Mouse (Mus musculus): ENCODE measurements around the gene Zcwpw1.
"Not testable (repeated sequence)": the region's sequence is repeated elsewhere in the genome, so short reads cannot be mapped to it uniquely, and the experiment has no call there.

Gene Zcwpw1

DNA sequence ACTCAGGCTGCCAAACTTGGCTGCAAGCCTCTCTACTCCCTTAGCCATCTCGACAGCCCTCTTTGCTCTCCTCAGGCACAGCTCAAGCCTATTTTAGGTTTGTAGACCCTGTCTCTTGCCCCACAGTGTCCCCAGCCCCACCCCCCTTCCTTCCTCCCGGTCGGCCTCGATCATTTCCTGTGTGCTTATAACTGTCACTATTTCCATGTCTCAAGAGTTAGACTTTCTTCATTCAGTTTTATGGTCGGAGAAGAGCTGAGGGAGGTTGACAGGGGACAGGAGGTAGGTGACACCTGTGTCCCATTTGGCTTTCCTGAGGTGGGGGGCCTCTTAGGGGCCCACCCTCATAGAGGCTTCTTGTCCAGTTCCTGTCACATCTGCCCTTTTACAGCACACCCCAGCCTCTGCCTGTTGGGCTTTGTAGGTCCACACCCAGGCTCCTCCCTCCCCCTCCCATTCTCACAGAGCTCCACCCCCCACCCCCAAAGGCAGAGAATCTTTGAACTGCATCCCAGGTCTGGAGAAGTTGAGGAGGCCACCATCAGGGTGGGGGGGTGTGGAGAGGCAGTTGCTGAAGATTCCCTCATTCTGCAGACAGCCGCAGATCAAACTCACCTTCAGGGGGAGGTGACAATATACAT is 38.3 kb upstream of the Zcwpw1 start:
- Histone ChIP-seq H3K27me3 (ENCODE audit: control insufficient read depth, insufficient read depth, low read length, poor library complexity, severe bottlenecking) (no peaks in the 10 kb centered on the region), H3K36me3 (ENCODE audit: control insufficient read depth, insufficient read depth, low read length, poor library complexity, severe bottlenecking) (peaks cover 7% of the 10 kb centered on the region)
- DNase-seq (ENCODE audit: low read depth, low spot score): peak; percentile 41

DNA sequence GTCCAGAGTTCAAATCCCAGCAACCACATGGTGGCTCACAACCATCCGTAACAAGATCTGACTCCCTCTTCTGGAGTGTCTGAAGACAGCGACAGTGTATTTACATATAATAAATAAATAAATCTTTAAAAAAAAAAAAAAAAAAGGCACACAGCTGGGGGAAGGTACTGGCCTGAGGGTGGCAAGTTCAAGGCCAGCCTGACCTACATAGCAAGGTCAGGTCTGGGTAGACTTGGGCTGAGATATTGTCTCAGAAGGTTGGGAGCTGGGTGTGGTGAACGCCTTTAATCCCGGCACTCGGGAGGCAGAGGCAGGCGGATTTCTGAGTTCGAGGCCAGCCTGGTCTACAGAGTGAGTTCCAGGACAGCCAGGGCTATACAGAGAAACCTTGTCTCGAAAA is 37.4 kb upstream of the Zcwpw1 start:
- not testable (repeated sequence) for H3K27me3 ChIP-seq (ENCODE audit: control insufficient read depth, insufficient read depth, low read length, poor library complexity, severe bottlenecking); DNase-seq (ENCODE audit: low read depth, low spot score); H3K36me3 ChIP-seq (ENCODE audit: control insufficient read depth, insufficient read depth, low read length, poor library complexity, severe bottlenecking)

DNA sequence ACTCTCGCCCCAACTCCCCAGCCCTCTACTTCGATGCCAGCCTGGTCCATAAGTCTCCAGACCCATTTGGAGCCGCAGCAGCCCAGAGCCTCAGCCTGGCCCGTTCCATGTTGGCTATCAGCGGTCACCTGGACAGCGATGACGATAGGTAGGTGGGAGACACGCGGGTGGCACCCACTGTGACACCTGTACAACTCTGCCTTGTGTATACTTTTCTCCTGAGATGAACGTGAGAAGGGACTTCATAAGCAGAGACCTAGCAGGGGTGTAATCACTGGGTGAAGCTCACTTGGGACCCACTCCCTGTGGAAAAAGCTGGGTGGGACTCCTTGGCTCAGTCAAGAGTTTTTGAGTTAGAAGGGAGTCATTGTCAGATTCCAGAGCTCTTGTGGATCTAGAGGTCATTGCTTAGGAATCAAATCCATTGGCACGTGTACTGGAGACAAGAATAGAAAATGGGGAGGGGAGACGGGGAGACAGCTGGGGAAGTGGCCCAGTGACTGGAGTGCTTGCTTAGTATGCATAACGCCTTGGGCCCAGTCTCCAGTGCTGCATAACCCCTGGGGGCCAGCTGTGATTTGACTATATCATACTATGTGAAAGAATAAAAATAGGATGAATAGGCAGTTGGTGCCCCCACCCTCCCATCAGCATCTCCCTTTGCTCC is 36.2 kb upstream of the Zcwpw1 start:
- H3K27me3 ChIP-seq (ENCODE audit: control insufficient read depth, insufficient read depth, low read length, poor library complexity, severe bottlenecking): no peaks in the 10 kb centered on the region
- DNase-seq (ENCODE audit: low read depth, low spot score): no peak
- peaks cover 7% of the 10 kb centered on the region for H3K36me3 ChIP-seq (ENCODE audit: control insufficient read depth, insufficient read depth, low read length, poor library complexity, severe bottlenecking)

DNA sequence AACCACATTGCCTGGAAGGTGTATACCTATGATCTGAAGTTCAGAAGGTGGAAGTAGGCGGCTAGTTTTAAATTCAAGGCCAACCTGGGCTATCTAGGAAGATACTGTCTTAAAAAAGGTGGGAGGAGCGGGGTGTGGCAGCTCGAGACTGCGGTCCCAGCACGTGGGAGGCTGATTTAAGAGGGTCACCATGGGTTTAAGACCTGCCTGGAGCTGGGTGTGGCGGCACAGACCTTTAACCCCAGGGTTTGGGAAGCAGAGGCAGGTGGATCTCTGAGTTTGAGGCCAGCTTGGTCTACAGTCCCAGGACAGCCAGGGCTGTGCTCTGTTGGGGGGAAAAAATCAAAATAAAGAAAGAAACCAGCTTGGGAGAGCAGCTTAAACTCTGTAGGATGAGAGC is 35.6 kb upstream of the Zcwpw1 start:
- H3K36me3 ChIP-seq (ENCODE audit: control insufficient read depth, insufficient read depth, low read length, poor library complexity, severe bottlenecking): peaks cover 7% of the 10 kb centered on the region
- no peaks in the 10 kb centered on the region for H3K27me3 ChIP-seq (ENCODE audit: control insufficient read depth, insufficient read depth, low read length, poor library complexity, severe bottlenecking)
- no peak for DNase-seq (ENCODE audit: low read depth, low spot score)

DNA sequence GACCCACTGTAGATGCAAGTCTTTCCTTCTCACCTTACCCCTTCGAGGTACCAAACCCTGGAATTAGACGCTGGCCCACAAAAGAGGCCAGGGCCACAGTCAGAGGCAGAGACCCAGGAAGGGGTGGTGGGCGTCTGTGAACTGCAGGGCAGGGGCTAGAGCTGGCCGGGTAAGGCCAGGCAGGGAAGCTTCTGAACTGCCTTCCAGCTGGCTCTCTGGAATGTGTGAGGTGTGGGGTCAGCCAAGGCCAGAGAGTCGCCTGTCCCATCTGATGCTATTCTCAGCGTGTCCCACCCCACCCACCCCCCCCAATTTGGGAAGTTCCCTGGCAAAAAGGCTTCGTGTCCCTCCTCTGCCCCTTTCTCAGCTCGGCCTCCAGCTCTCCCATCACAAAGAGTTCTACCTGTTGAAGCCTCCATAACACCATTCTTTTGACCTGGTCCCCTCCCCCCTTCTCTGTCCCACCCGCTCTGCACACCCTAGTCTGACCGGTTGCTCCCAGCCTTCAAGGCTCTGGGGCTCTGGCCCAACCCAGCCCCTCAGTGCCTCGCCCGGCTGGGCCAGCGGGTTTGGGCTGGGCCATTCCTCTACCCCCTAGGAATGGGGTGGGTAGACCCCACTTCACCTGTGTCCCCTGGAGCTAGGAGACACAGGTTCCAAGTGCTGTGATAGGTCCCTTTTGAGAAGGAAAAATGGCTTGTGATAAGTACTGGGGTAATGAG is 34.3 kb upstream of the Zcwpw1 start:
- Histone ChIP-seq H3K36me3 (ENCODE audit: control insufficient read depth, insufficient read depth, low read length, poor library complexity, severe bottlenecking) (peaks cover 13% of the 10 kb centered on the region), H3K27me3 (ENCODE audit: control insufficient read depth, insufficient read depth, low read length, poor library complexity, severe bottlenecking) (no peaks in the 10 kb centered on the region)
- DNase-seq (ENCODE audit: low read depth, low spot score): no peak

DNA sequence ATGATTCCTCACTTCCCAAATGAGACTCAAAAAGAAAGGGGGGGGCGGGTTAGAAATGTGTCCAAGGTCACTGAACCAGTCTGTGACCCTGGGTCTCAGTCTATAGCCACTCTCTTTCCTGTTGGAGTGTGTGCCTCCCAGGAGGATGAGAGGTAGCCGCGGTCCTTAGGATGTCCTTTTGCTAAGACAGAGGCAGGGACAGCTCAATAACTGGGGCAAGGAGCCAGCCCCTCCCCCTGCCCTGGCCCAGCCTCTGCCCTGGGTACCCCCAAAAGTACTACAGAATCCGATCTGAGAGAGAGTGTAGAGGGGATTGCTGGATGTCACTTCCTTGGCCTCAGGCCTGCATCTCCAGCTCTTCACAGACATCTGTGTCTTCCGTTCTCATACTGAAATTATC is 32.2 kb upstream of the Zcwpw1 start:
- Histone ChIP-seq H3K27me3 (ENCODE audit: control insufficient read depth, insufficient read depth, low read length, poor library complexity, severe bottlenecking) (no peaks in the 10 kb centered on the region), H3K36me3 (ENCODE audit: control insufficient read depth, insufficient read depth, low read length, poor library complexity, severe bottlenecking) (peaks cover 22% of the 10 kb centered on the region)
- no peak for DNase-seq (ENCODE audit: low read depth, low spot score)

DNA sequence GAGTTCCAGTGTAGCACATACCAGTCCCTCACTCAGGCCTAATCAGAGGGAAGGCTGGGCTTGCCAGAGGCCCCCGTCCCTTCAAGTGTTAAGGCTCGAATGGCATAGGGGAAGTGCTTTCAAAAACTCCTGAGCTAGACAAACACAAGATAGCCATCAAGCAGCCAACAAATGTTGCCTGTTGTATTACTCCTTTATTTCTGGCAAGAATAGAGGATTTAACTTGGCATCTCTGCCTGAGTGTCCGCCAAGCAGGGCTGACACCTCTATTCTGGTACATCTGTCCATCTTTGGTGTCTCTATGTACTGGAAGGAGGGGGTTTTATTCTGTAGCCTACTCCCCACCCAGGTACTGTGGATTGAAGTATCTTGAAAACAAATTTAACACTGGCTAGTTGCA is 31.5 kb upstream of the Zcwpw1 start:
- peaks cover 20% of the 10 kb centered on the region for H3K36me3 ChIP-seq (ENCODE audit: control insufficient read depth, insufficient read depth, low read length, poor library complexity, severe bottlenecking)
- no peaks in the 10 kb centered on the region for H3K27me3 ChIP-seq (ENCODE audit: control insufficient read depth, insufficient read depth, low read length, poor library complexity, severe bottlenecking)
- DNase-seq (ENCODE audit: low read depth, low spot score): no peak

DNA sequence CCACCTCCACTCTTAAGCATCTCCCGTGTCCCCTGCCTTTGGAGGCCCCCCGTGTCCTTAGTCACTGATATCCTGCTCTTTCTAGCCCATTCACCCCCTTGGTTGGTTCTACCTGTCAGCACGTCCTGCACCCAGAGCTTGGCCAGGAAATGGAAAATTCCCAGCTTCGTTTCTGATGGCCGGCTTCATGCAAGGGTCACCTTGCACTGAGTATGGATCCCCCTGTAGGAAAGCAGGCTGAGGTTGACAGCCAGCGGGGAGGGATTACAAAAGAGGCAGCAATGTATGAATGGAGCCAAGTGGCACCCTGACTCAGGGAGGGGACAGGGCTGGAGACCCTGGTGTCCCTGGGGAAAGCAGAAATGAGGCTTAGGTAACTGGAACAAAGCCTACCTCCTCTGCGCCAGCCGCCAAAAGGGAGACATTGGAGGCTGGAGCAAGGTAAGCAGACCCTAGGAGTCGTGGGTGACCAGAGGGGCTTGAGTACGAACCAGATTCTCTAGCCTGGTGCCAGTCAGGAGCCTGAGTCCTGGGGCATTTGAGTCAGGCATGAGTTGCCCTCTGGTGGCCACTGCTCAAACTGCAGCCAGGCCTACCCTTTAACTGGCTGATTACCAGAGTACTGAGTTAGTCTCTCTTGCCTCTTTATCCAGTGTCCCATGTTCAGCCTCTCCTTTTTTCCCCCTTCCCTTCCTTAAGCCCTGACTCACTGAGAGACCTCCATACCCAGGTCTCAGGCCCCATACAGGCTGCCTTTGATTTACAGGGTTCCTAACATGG is 30.5 kb upstream of the Zcwpw1 start:
- peaks cover 17% of the 10 kb centered on the region for H3K36me3 ChIP-seq (ENCODE audit: control insufficient read depth, insufficient read depth, low read length, poor library complexity, severe bottlenecking)
- H3K27me3 ChIP-seq (ENCODE audit: control insufficient read depth, insufficient read depth, low read length, poor library complexity, severe bottlenecking): no peaks in the 10 kb centered on the region
- DNase-seq (ENCODE audit: low read depth, low spot score): peak; percentile 91

DNA sequence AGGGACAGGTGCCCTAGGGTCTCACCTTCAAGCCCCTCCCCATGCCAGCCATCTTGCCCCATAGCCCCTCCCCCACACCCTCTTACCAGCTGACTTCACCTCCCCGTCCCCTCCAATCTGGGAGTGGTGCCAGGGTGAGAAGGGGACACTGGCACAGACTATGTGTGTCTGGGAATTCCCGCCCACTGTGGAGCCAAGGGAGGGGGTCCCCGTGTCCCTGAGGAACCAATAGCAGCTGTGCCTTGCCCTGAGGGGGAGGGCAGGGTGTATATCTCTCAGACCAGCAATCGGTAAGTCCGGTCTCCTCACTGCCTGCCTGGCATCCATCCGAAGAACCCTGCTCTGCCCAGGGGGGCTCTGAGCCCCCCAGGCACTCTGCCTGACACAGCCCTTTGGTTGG is 29.7 kb upstream of the Zcwpw1 start:
- peaks cover 17% of the 10 kb centered on the region for H3K36me3 ChIP-seq (ENCODE audit: control insufficient read depth, insufficient read depth, low read length, poor library complexity, severe bottlenecking)
- DNase-seq (ENCODE audit: low read depth, low spot score): no peak
- H3K27me3 ChIP-seq (ENCODE audit: control insufficient read depth, insufficient read depth, low read length, poor library complexity, severe bottlenecking): no peaks in the 10 kb centered on the region

DNA sequence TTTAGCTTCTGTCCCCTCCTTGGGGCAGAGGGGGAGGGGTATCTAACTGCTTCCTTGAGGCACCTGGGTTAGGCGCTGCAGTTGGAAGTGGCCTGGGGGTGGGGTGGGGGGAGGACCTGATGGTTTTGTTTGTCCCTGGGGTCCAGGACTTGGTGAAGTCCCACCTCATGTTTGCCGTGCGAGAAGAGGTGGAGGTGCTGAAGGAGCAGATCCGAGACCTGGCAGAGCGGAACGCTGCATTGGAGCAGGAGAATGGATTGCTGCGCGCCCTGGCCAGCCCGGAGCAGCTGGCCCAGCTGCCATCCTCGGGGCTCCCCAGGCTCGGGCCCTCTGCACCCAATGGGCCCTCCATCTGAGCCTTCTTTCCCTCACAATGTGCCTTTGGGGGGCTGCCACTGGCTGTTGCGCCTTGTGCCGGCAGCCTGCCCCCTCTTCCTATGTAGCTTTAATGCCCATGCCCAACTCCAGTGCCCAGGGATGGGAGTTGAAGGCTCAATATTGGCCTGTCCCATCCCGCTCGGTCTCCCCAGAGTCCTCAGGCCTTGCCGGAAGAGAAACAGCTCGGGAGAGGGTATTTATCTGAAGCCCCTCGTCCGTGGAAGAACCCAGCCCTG is 28.6 kb upstream of the Zcwpw1 start:
- no peaks in the 10 kb centered on the region for H3K27me3 ChIP-seq (ENCODE audit: control insufficient read depth, insufficient read depth, low read length, poor library complexity, severe bottlenecking)
- H3K36me3 ChIP-seq (ENCODE audit: control insufficient read depth, insufficient read depth, low read length, poor library complexity, severe bottlenecking): peaks cover 15% of the 10 kb centered on the region
- no peak for DNase-seq (ENCODE audit: low read depth, low spot score)

DNA sequence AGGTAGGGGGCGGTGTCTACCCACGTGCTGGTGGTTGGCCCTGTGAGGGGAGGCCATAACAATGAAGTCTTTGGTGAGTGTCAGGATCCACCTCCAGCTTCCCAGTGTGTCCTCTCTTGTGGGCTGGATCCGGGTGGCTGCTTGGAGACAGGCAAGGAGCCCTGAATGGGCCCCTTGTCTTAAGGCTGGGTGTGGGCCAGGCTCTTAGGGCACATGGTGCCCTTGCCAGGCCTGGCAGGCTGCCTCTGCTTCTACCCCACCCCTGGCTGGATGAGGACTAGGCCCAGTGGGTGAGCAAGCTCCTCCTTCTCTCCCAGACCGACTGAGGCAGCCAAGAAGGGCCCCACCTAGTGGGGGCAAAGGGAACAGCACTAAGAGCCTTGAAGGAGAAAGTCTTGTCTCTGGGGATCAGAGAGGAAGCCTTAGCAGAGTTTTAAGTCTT is 27.6 kb upstream of the Zcwpw1 start:
- Histone ChIP-seq H3K27me3 (ENCODE audit: control insufficient read depth, insufficient read depth, low read length, poor library complexity, severe bottlenecking) (no peaks in the 10 kb centered on the region), H3K36me3 (ENCODE audit: control insufficient read depth, insufficient read depth, low read length, poor library complexity, severe bottlenecking) (peaks cover 15% of the 10 kb centered on the region)
- DNase-seq (ENCODE audit: low read depth, low spot score): peak; percentile 92

DNA sequence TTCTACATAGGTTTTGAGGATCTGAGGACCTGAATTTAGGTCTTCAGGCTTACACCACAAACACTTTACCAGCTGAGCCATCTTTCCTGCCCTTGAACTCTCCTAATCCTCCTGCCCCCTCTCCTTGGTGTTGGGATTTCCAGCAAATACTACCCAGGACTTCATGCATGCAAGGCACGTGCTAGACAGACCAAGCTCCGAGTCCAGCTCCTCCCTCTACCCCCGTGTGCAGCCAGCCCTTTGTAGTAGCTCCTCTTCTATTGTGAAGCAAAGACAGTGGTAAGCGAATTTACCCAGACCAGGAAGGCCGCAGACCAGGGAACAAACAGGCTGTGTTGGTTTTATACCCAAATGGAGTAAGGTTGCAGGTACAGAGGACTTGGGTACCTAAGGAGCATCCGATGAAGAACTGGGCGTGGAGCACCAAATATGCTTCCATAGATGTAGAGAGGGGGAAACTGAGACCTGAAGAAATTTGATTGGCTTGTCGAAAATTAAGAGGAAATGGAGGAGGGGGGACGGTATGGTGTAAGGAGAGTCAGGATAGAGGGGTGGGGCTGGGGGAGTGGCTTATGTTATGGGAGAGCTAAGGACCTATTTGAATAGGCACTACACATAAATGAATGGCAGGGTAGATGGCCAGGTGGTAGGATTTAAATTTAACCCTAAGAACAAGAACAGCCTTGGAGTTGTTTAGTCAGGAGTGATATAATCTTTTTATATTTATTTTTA is 22.8 kb upstream of the Zcwpw1 start:
- peaks cover 2% of the 10 kb centered on the region for H3K36me3 ChIP-seq (ENCODE audit: control insufficient read depth, insufficient read depth, low read length, poor library complexity, severe bottlenecking)
- DNase-seq (ENCODE audit: low read depth, low spot score): no peak

DNA sequence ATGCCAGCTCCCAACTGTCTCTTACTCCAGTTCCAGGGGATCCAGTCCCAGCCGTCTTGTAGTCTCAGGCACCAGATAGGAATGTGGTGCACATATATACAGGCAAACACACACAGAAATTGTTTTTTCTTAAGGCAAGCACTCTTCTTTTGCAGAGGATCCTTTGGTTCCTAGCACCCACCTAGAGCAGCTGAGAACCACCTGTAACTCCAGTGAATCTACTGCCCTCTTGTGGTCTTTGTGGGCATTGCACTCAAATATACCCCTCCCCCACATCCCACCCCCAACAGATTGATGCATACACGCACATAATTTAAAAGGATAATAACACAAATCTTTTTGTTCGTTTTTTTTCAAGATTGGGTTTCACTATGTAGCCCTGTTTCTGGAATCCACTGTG is 21.3 kb upstream of the Zcwpw1 start:
- Histone ChIP-seq H3K36me3 (ENCODE audit: control insufficient read depth, insufficient read depth, low read length, poor library complexity, severe bottlenecking) (no peaks in the 10 kb centered on the region), H3K27me3 (ENCODE audit: control insufficient read depth, insufficient read depth, low read length, poor library complexity, severe bottlenecking) (no peaks in the 10 kb centered on the region)
- peak; percentile 79 for DNase-seq (ENCODE audit: low read depth, low spot score)

More for the DNA sequence above, 22.8 kb upstream of the Zcwpw1 start:
- H3K27me3 ChIP-seq (ENCODE audit: control insufficient read depth, insufficient read depth, low read length, poor library complexity, severe bottlenecking): no peaks in the 10 kb centered on the region

DNA sequence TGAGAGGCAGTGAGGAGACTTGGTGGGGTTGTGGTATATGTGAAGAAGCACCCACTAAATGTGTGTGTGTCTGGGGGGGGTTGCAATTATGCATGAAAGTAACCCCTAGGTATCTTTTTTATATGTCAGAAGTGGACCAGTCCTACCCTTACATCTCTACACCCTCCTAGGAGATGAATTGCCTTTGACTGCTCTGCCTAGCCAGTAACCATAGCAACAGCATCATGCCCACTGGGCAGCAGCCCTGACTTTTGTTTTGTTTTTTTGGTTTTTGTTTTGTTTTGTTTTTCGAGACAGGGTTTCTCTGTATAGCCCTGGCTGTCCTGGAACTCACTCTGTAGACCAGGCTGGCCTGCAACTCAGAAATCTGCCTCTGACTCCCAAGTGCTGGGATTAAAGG is 19.1 kb upstream of the Zcwpw1 start:
- no peak for DNase-seq (ENCODE audit: low read depth, low spot score)
- Histone ChIP-seq H3K27me3 (ENCODE audit: control insufficient read depth, insufficient read depth, low read length, poor library complexity, severe bottlenecking) (no peaks in the 10 kb centered on the region), H3K36me3 (ENCODE audit: control insufficient read depth, insufficient read depth, low read length, poor library complexity, severe bottlenecking) (no peaks in the 10 kb centered on the region)

All from splenic B cell, adult 2 months (primary cell).